Mouse (Mus musculus) cerebellum, postnatal 4 days (tissue): ENCODE measurements around the gene Rph3a.
"Not testable (repeated sequence)": the region's sequence is repeated elsewhere in the genome, so short reads cannot be mapped to it uniquely, and the experiment has no call there.

Experiments
- DNase-seq, 2 experiments: peaks; one replicate each; pipeline ENCODE4 v3.0.0; 2022; ENCODE audit warnings: low spot score in 2 of 2, mixed read lengths in 1 of 2

The Rph3a gene

GRCm38 (mm10) chr5:120908196-120908920 is 101.5 kb downstream of the Rph3a start:
- DNase-seq = no peak

DNA sequence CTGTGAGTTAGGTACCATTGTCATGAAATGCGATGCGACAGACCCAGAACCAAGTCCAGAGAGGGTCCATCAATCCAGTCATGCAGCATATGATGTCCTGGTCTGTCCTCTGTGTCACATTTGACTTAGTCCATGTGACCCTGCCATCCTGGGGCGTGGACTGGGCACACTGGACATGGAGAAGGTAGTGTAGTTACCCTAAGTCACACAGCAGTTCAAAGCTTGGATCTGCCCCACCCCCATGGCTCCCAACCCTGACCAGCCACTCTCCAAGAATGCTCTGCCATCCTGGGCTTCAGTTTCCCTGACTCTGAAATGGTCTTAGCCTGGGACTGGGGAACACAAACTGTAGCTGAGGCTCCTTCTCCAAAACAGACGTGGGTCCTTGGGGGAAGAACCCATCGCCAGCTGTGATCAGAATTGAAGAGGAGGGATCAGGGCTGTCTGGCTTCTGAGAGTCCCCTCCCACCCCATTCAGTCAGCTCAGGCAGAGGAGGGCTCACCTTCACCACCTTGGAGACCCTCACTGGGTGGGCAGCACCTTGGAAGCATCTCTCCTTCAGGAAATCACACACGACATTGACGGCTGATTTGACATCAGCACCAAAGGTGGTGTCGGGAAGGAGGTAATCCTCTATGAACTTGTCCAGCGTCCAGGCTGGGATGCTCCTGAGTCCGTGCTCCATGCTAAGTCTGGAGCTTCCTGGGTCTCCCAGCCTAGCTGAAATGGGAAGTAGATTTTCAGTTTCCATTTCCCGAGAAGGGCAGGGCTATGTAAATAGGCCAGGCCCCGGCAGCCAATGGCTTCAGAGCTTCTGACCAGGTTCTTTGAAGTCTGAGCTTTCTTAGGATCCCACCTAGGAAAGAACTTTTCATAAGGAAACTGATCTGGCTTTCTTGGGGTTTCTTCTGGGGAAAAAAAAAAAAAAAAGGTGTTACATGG is 102.8 kb downstream of the Rph3a start, which contains the start of gene Oas1a:
Gene Oas1a (minus strand): TSS at position 731 of the 943 bp plus-strand sequence.
- DNase-seq = not testable (repeated sequence)

GRCm38 (mm10) chr5:120902056-120902455 is 107.8 kb downstream of the Rph3a start:
- no peak for DNase-seq

DNA sequence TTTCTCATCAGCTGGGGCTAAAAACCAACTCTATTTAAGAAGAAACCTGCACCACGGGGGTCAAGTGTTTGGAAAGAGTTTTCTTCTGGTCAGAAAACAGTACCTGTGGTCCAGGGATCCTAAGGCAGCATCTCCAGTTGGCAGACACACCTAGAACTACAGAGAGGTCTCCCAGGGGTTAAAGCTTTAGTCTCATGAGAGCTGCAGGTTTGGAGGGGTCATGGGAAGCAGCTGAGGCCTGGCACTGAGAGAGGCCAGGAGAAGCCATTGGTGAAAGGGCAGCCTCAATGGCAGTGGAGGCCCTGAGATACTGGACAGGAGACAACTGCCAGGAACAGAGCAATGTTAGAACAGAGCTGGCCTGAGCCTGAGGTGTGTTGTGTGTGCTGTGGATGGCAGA is 109.2 kb downstream of the Rph3a start:
- no peak for DNase-seq

GRCm38 (mm10) chr5:120898726-120899125 is 111.2 kb downstream of the Rph3a start:
- DNase-seq = no peak

DNA sequence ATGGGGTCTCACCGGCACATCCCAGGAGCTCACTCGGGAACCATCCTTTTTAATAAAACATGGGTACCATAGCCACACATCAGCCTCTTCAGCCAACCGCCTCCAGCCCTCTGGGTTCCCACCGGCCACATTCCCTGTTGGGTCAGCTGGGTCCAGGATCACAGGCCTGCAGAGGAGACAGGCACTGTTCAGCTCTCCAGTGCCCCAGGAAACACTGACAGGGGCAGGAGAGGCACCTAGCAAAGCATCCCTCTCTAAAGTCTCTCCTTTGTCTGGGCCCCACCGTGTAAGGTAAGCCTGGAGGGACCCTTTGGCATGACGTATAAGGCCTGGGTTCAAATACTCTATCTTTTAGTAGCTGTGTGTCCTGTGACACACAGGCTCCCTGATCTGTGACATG is 111.6 kb downstream of the Rph3a start:
- no peak for DNase-seq

- no peak for DNase-seq
Measured at GRCm38 (mm10) chr5:120895231-120895900, 114.5 kb downstream of the Rph3a start.

- not testable (repeated sequence) for DNase-seq
Measured at GRCm38 (mm10) chr5:120894692-120895091, 115.2 kb downstream of the Rph3a start.

DNA sequence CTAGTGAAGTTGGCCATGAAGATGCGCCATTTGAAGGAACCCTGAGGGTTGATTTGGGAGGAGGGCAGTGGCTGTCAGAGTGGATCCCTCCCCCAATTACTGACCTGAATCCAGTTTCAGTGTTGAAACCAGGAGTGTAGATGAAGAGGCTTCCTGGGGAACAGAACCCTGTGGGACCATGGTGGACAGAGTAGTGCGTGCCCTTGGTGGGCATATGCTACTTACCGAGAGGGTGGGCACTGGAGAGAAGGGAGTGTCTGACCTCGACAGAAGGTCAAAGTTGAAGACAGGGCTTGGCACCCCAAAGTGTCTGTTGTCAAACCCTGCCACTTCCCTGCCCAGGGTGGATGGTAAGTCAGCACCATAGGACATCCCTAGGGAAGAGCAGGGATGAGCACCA is 116.0 kb downstream of the Rph3a start:
- not testable (repeated sequence) for DNase-seq

GRCm38 (mm10) chr5:120892243-120892660 is 117.6 kb downstream of the Rph3a start:
- DNase-seq = no peak

DNA sequence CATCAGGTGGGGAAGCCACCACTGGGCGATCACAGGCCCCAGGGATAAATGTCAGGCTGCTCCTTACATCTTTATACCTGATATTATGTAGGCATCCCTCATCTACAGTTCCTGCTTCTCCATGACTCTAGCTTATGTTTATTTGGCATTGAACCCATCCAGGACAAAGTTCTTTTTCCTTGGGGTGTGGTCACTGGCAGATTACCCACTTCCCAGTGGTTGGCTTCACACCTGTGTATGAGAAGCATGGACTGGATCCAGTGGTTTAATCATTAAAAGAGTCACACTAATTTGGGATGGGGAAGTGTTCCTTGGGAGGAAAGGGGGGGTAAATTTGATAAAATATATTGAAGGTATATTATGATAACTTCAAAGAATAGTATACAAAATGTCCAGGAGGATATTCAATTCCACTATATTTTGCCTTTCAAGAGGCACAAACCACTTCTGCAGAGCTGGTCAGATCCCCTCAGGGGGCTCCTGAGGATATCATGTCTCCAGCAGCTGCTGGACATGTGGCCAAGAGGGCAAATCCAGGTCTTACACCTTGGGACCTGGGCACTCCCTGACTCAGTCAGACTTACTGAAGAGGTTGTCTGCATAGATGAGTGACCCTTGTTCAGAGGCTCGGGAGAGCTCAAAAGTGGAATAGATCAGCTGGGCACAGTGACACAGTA is 118.2 kb downstream of the Rph3a start:
- DNase-seq = not testable (repeated sequence)

- DNase-seq = no peak
Measured at GRCm38 (mm10) chr5:120890991-120891390, 118.9 kb downstream of the Rph3a start.
